Comparison of ENCODE assay signal across 8 mouse cellular contexts in the genomic region with DNA sequence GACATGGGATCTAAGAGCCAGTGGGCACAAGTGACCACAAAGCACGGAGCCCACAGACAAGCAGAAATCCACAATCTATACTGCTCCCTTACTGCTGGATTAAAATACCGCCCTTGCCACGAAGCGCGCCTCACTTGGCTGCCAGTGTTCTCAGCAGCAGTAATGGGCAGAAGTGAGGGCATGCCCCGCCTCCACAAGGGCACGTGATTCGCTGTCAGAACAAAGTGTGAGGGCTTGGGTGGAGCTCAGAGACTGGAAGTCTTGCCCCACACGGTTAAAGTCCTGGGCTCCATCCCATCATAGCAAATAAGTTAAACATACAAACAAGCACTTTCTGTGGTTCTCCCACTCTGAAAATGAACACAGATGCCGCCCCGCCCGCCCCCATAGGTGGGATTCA. TPM values are rescaled to one million over a fixed set of nuclear protein-coding genes. Genes with fewer than 3 reads are reported as not detected.
DNase-seq lines count a peak whose midpoint lies in the region; ATAC-seq and TF ChIP-seq lines count a peak whose summit lies in the region.
"Had no signal": no experiment of that assay in that cellular context is flagged by ENCODE, and none has a peak within 500 bp of the region (broad histone marks: within the 10 kb centered on the region; RNA-seq: fewer than 3 reads in every experiment).

No protein-coding gene starts in this region.

- peaks cover 17% of the 10 kb centered on the region for H3K4me1 ChIP-seq in forebrain, embryonic 16.5 days (replicated peaks; ENCODE audit: control insufficient read depth, insufficient read depth, low read length)
- H3K4me1 ChIP-seq in lung, postnatal 0 days (ENCODE audit: insufficient read depth, low read depth, low read length) = peaks cover 2% of the 10 kb centered on the region; the same call in 1 of the 2 replicates

- peaks cover 67% of the 10 kb centered on the region for H3K27me3 ChIP-seq in forebrain, embryonic 16.5 days (replicated peaks; ENCODE audit: control insufficient read depth, insufficient read depth, low read length)
- peaks cover 68% of the 10 kb centered on the region for H3K27me3 ChIP-seq in lung, postnatal 0 days (replicated peaks; ENCODE audit: insufficient read depth, low read length)

- peak; percentile 68 for DNase-seq in CD4-positive helper T cell, adult 2 months (ENCODE audit: low read depth, low spot score)
- peak; percentile 62 for DNase-seq in T-cell, adult 2 months (ENCODE audit: low spot score)
- DNase-seq in kidney, adult 9 months = peak; percentile 89
- DNase-seq in lung, postnatal 0 days (ENCODE audit: low spot score) = peak; percentile 53
- DNase-seq in spleen, adult 18-20 months = peak; percentile 32 to 58
- DNase-seq in layer of hippocampus, postnatal 36 days = no peak

- H3K27ac ChIP-seq in forebrain, embryonic 16.5 days (ENCODE audit: low read length) = no peak overlapping the region
- H3K27ac ChIP-seq in lung, postnatal 0 days (ENCODE audit: low read length) = no peak overlapping the region

- ATAC-seq in forebrain, embryonic 16.5 days = peak; percentile 26; the same call in 1 of the 2 replicates
- ATAC-seq in lung, postnatal 0 days = peak; percentile 53

- no peak overlapping the region for H3K4me2 ChIP-seq in forebrain, embryonic 16.5 days (ENCODE audit: low read length)
- H3K4me2 ChIP-seq in lung, postnatal 0 days (replicated peaks; ENCODE audit: low read depth, low read length) = no peak overlapping the region

- TF ChIP-seq CTCF in lung, postnatal 0 days (IDR thresholded peaks at IDR 0.05) = no peak

- WGBS in forebrain, embryonic 16.5 days = 4% methylated on average over 12 of the region's 12 CpGs
- 7% methylated on average over 12 of the region's 12 CpGs for WGBS in lung, postnatal 0 days

- H3K36me3 ChIP-seq in forebrain, embryonic 16.5 days (ENCODE audit: control insufficient read depth, insufficient read depth) = no peaks in the 10 kb centered on the region
- H3K36me3 ChIP-seq in lung, postnatal 0 days (ENCODE audit: insufficient read depth, low read length) = no peaks in the 10 kb centered on the region

- no peak overlapping the region for H3K9ac ChIP-seq in forebrain, embryonic 16.5 days (replicated peaks; ENCODE audit: low read depth, low read length)
- no peak overlapping the region for H3K9ac ChIP-seq in lung, postnatal 0 days (replicated peaks; ENCODE audit: low read depth)

- no peak overlapping the region for H3K4me3 ChIP-seq in forebrain, embryonic 16.5 days (replicated peaks; ENCODE audit: low read length)
- no peak overlapping the region for H3K4me3 ChIP-seq in lung, postnatal 0 days (ENCODE audit: low read depth, low read length)

- H3K9me3 ChIP-seq in forebrain, embryonic 16.5 days (ENCODE audit: control insufficient read depth, low read length) = no peaks in the 10 kb centered on the region
- no peaks in the 10 kb centered on the region for H3K9me3 ChIP-seq in lung, postnatal 0 days (ENCODE audit: low read length)

- no peak for TF ChIP-seq EP300 in lung, postnatal 0 days (IDR thresholded peaks at IDR 0.05)

RNA-seq across cellular contexts. Expression of a gene that starts 1.7 kb away (rescaled TPM):
- 2.4 TPM in 1 of 2 replicates, not detected in the other for polyA plus RNA-seq in forebrain, embryonic 16.5 days (2015; fragmentation: Nextera tagmentation; extraction: Ambion mirVana)
- not detected in 2 replicates for polyA plus RNA-seq in lung, postnatal 0 days (2015; fragmentation: Nextera tagmentation; extraction: Ambion mirVana)
- total RNA-seq in layer of hippocampus, postnatal 36 days (2021) = not detected
- polyA plus RNA-seq: frontal cortex, adult 2 months had no signal

RNA-seq across cellular contexts. Expression of a gene that starts 4.7 kb away (rescaled TPM):
- polyA plus RNA-seq in forebrain, embryonic 16.5 days (2015; fragmentation: Nextera tagmentation; extraction: Ambion mirVana) = 4.7 and 23.5 TPM in 2 replicates
- polyA plus RNA-seq in lung, postnatal 0 days (2015; fragmentation: Nextera tagmentation; extraction: Ambion mirVana) = not detected in 2 replicates
- 1 to 10 TPM in 1 of 2 experiments, under 1 TPM in 1; 0.73 to 1.8 TPM for total RNA-seq in layer of hippocampus, postnatal 36 days (2021)

RNA-seq across cellular contexts. Expression of a gene that starts 14.1 kb away (rescaled TPM):
- 76.3 and 86.2 TPM in 2 replicates for polyA plus RNA-seq in forebrain, embryonic 16.5 days (2015; fragmentation: Nextera tagmentation; extraction: Ambion mirVana)
- polyA plus RNA-seq in lung, postnatal 0 days (2015; fragmentation: Nextera tagmentation; extraction: Ambion mirVana) = 61.0 and 64.0 TPM in 2 replicates
- total RNA-seq in layer of hippocampus, postnatal 36 days (2021) = 10 to 100 TPM; 84.4 to 85.8 TPM

RNA-seq across cellular contexts. Expression of a gene that starts 52.2 kb away (rescaled TPM):
- 12.5 and 17.2 TPM in 2 replicates for polyA plus RNA-seq in forebrain, embryonic 16.5 days (2015; fragmentation: Nextera tagmentation; extraction: Ambion mirVana)
- polyA plus RNA-seq in lung, postnatal 0 days (2015; fragmentation: Nextera tagmentation; extraction: Ambion mirVana) = 4.8 and 5.9 TPM in 2 replicates
- 10 to 100 TPM in 1 of 2 experiments, 1 to 10 TPM in 1; 8.2 to 10.2 TPM for total RNA-seq in layer of hippocampus, postnatal 36 days (2021)

RNA-seq across cellular contexts. Expression of a gene that starts 52.2 kb away (rescaled TPM):
- polyA plus RNA-seq in forebrain, embryonic 16.5 days (2015; fragmentation: Nextera tagmentation; extraction: Ambion mirVana) = 13.7 and 14.7 TPM in 2 replicates
- polyA plus RNA-seq in lung, postnatal 0 days (2015; fragmentation: Nextera tagmentation; extraction: Ambion mirVana) = 4.4 TPM in 2 replicates
- 10 to 100 TPM in 1 of 2 experiments, 1 to 10 TPM in 1; 9.7 to 10.6 TPM for total RNA-seq in layer of hippocampus, postnatal 36 days (2021)

Comparison
In these comparisons a context has a peak if more than half of its experiments do, and no peak if none do; other contexts are left out.
1. DNase-seq: peak in CD4-positive helper T cell, adult 2 months (single experiment), T-cell, adult 2 months (single experiment), kidney, adult 9 months (single experiment), lung, postnatal 0 days (single experiment) and spleen, adult 18-20 months (2 of 2); none in layer of hippocampus, postnatal 36 days (0 of 2).